ENCODE assay signal across 10 mouse cellular contexts in the genomic region with DNA sequence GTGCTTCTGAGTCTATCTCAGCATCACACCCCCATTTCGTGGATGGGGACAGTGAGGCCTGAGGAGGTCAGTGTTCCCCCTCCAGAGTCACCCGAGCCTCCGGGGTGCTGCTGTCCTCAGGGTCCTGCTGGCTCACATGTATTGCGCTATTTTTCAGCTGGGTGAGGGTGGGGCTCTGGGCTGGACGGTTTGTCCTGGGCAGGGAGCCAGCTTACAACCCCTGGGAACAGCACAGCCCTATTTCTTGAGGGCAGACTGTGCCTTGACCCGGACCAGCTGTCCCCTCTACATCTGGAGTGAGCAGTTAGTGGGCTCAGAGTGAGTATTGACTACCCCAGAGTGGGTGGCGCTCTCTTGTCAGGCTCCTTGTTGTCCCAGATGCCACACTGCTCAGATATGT. TPM values are rescaled to one million over a fixed set of nuclear protein-coding genes. Genes with fewer than 3 reads are reported as not detected.
DNase-seq lines count a peak whose midpoint lies in the region; ATAC-seq and TF ChIP-seq lines count a peak whose summit lies in the region.
"Had no signal": no experiment of that assay in that cellular context is flagged by ENCODE, and none has a peak within 500 bp of the region (broad histone marks: within the 10 kb centered on the region; RNA-seq: fewer than 3 reads in every experiment).

No protein-coding gene starts in this region.

- no peaks in the 10 kb centered on the region for H3K36me3 ChIP-seq in lung, embryonic 15.5 days
- no peaks in the 10 kb centered on the region for H3K36me3 ChIP-seq in midbrain, embryonic 13.5 days
- H3K36me3 ChIP-seq: liver, embryonic 15.5 days had no signal

- H3K9ac ChIP-seq in lung, embryonic 15.5 days, result no peak overlapping the region
- H3K9ac ChIP-seq in midbrain, embryonic 13.5 days (replicated peaks), result no peak overlapping the region
- H3K9ac ChIP-seq: liver, embryonic 15.5 days had no signal

- 37% methylated on average over 7 of the region's 7 CpGs for WGBS in lung, embryonic 15.5 days
- WGBS in midbrain, embryonic 13.5 days, result 78% methylated on average over 7 of the region's 7 CpGs

- H3K27me3 ChIP-seq in lung, embryonic 15.5 days, result no peaks in the 10 kb centered on the region
- no peaks in the 10 kb centered on the region for H3K27me3 ChIP-seq in midbrain, embryonic 13.5 days
- H3K27me3 ChIP-seq: liver, embryonic 15.5 days had no signal

- DNase-seq in adrenal gland, adult (ENCODE audit: inconsistent age in 2 of 2, low spot score in 1 of 2), result peak; percentile 64 to 86
- no peak for DNase-seq in adrenal gland, postnatal 4 days (ENCODE audit: low spot score in 2 of 2)
- DNase-seq in right cerebral cortex, adult 18-20 months, result peak; percentile 27
- DNase-seq in right cerebral cortex, postnatal 4 days, result no peak
- no peak for DNase-seq in layer of hippocampus, adult 2 months (ENCODE audit: low spot score in 2 of 2)
- DNase-seq in layer of hippocampus, adult 9-11 months, result no peak
- DNase-seq: cerebellum, adult 18-20 months had no signal

- H3K4me1 ChIP-seq in lung, embryonic 15.5 days, result peaks cover 50% of the 10 kb centered on the region
- peaks cover 30% of the 10 kb centered on the region for H3K4me1 ChIP-seq in midbrain, embryonic 13.5 days (replicated peaks)

- no peak overlapping the region for H3K4me2 ChIP-seq in lung, embryonic 15.5 days
- no peak overlapping the region for H3K4me2 ChIP-seq in midbrain, embryonic 13.5 days (replicated peaks)
- H3K4me2 ChIP-seq: liver, embryonic 15.5 days had no signal

- H3K27ac ChIP-seq in lung, embryonic 15.5 days, result peak overlapping the region; percentile 31; the same call in 1 of the 2 replicates
- no peak overlapping the region for H3K27ac ChIP-seq in midbrain, embryonic 13.5 days
- no peak overlapping the region for H3K27ac ChIP-seq in layer of hippocampus, adult 2 months
- H3K27ac ChIP-seq: liver, embryonic 15.5 days had no signal

- TF ChIP-seq CTCF in layer of hippocampus, adult 2 months (conservative IDR thresholded peaks at IDR 0.05), result no peak

- no peaks in the 10 kb centered on the region for H3K9me3 ChIP-seq in lung, embryonic 15.5 days
- no peaks in the 10 kb centered on the region for H3K9me3 ChIP-seq in midbrain, embryonic 13.5 days
- H3K9me3 ChIP-seq: liver, embryonic 15.5 days had no signal

- peak; percentile 81 for ATAC-seq in lung, embryonic 15.5 days (ENCODE audit: borderline replicate concordance, extremely low read depth, low FRiP score, low TSS enrichment)
- no peak for ATAC-seq in midbrain, embryonic 13.5 days

- no peak overlapping the region for H3K4me3 ChIP-seq in lung, embryonic 15.5 days
- no peak overlapping the region for H3K4me3 ChIP-seq in midbrain, embryonic 13.5 days (replicated peaks)
- H3K4me3 ChIP-seq in layer of hippocampus, adult 2 months, result no peak overlapping the region
- H3K4me3 ChIP-seq: liver, embryonic 15.5 days had no signal

RNA-seq across cellular contexts. Expression of a gene that starts 37.9 kb away (rescaled TPM):
- total RNA-seq in adrenal gland, postnatal 4 days (2021), result 1 to 10 TPM; 5.1 to 6.1 TPM
- 5.3 and 5.5 TPM in 2 replicates for polyA plus RNA-seq in lung, embryonic 15.5 days (2015; fragmentation: Nextera tagmentation; extraction: Ambion mirVana)
- polyA plus RNA-seq in midbrain, embryonic 13.5 days (2015; fragmentation: Nextera tagmentation; extraction: Ambion mirVana), result 1.6 and 2.4 TPM in 2 replicates
- 1 to 10 TPM; 4.1 to 4.4 TPM for total RNA-seq in layer of hippocampus, adult 2 months (2021)

RNA-seq across cellular contexts. Expression of a gene that starts 44.9 kb away (rescaled TPM):
- total RNA-seq in adrenal gland, postnatal 4 days (2021), result 10 to 100 TPM; 58.1 to 65.3 TPM
- 66.0 and 70.0 TPM in 2 replicates for polyA plus RNA-seq in lung, embryonic 15.5 days (2015; fragmentation: Nextera tagmentation; extraction: Ambion mirVana)
- polyA plus RNA-seq in midbrain, embryonic 13.5 days (2015; fragmentation: Nextera tagmentation; extraction: Ambion mirVana), result 9.1 and 12.3 TPM in 2 replicates
- total RNA-seq in layer of hippocampus, adult 2 months (2021), result 10 to 100 TPM in 1 of 2 experiments, 1 to 10 TPM in 1; 9.8 to 14.0 TPM

Comparison
In these comparisons a context has a peak if more than half of its experiments do, and no peak if none do; other contexts are left out.
1. DNase-seq: peak in adrenal gland, adult (2 of 2) and right cerebral cortex, adult 18-20 months (single experiment); none in adrenal gland, postnatal 4 days (0 of 2), right cerebral cortex, postnatal 4 days (single experiment), layer of hippocampus, adult 2 months (0 of 2) and layer of hippocampus, adult 9-11 months (single experiment).